ENCODE assay signal across 9 mouse cellular contexts in the genomic region with DNA sequence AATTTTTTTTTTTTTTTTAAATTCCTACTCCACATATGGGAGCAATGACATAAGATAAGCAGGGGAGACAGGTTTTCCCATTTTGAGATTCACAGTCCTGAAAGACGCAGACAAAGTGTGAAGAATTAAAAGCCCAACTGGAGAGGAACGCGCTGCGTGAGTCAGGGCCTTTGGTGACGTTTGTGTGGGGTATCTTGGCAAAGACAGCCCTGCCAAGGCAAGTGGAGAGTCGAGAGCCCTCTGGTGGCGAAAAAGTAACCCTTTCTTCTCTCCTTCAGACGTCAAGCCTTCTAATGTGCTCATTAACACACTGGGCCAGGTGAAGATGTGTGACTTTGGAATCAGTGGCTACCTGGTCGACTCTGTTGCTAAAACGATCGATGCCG.
DNase-seq lines count a peak whose midpoint lies in the region; ATAC-seq lines count a peak whose summit lies in the region.
"Had no signal": no experiment of that assay in that cellular context is flagged by ENCODE, and none has a peak within 500 bp of the region (broad histone marks: within the 10 kb centered on the region; RNA-seq: fewer than 3 reads in every experiment).

No protein-coding gene starts in this region.

- H3K27me3 ChIP-seq in hindbrain, embryonic 11.5 days (ENCODE audit: control insufficient read depth, insufficient read depth, low read length): no peaks in the 10 kb centered on the region
- no peaks in the 10 kb centered on the region for H3K27me3 ChIP-seq in hindbrain, embryonic 12.5 days
- H3K27me3 ChIP-seq in hindbrain, embryonic 16.5 days (replicated peaks; ENCODE audit: control insufficient read depth, insufficient read depth, low read length): no peaks in the 10 kb centered on the region
- H3K27me3 ChIP-seq: midbrain, embryonic 12.5 days had no signal

- no peak for ATAC-seq in hindbrain, embryonic 11.5 days (ENCODE audit: low FRiP score)
- no peak for ATAC-seq in hindbrain, embryonic 12.5 days (ENCODE audit: low FRiP score)
- ATAC-seq in hindbrain, embryonic 16.5 days: 0 out of 2 replicates have a peak, but pooled peaks have one; percentile 37

- no peak overlapping the region for H3K27ac ChIP-seq in hindbrain, embryonic 11.5 days (ENCODE audit: low read depth, low read length)
- no peak overlapping the region for H3K27ac ChIP-seq in hindbrain, embryonic 12.5 days
- H3K27ac ChIP-seq in hindbrain, embryonic 16.5 days (ENCODE audit: low read depth, low read length): no peak overlapping the region
- H3K27ac ChIP-seq: midbrain, embryonic 12.5 days had no signal

- 59% methylated on average over 12 of the region's 12 CpGs for WGBS in hindbrain, embryonic 11.5 days
- WGBS in hindbrain, embryonic 12.5 days: 55% methylated on average over 12 of the region's 12 CpGs
- WGBS in hindbrain, embryonic 16.5 days: 53% methylated on average over 12 of the region's 12 CpGs

- H3K4me2 ChIP-seq in hindbrain, embryonic 11.5 days (replicated peaks; ENCODE audit: low read depth, low read length): no peak overlapping the region
- H3K4me2 ChIP-seq in hindbrain, embryonic 12.5 days (replicated peaks): no peak overlapping the region
- H3K4me2 ChIP-seq in hindbrain, embryonic 16.5 days (ENCODE audit: low read length): no peak overlapping the region
- H3K4me2 ChIP-seq: midbrain, embryonic 12.5 days had no signal

- H3K4me1 ChIP-seq in hindbrain, embryonic 11.5 days (replicated peaks; ENCODE audit: control insufficient read depth, insufficient read depth, low read length): no peaks in the 10 kb centered on the region
- H3K4me1 ChIP-seq in hindbrain, embryonic 12.5 days: no peaks in the 10 kb centered on the region
- H3K4me1 ChIP-seq in hindbrain, embryonic 16.5 days (ENCODE audit: control insufficient read depth, insufficient read depth, low read depth, low read length): no peaks in the 10 kb centered on the region
- H3K4me1 ChIP-seq: midbrain, embryonic 12.5 days had no signal

- no peak overlapping the region for H3K4me3 ChIP-seq in hindbrain, embryonic 11.5 days (ENCODE audit: low read depth, low read length)
- H3K4me3 ChIP-seq in hindbrain, embryonic 12.5 days: no peak overlapping the region
- H3K4me3 ChIP-seq in hindbrain, embryonic 16.5 days (ENCODE audit: low read length): no peak overlapping the region
- H3K4me3 ChIP-seq: midbrain, embryonic 12.5 days had no signal

- H3K36me3 ChIP-seq in hindbrain, embryonic 11.5 days (ENCODE audit: control insufficient read depth, insufficient read depth, low read length): peaks cover 8% of the 10 kb centered on the region
- H3K36me3 ChIP-seq in hindbrain, embryonic 12.5 days: peaks cover 41% of the 10 kb centered on the region
- peaks cover 19% of the 10 kb centered on the region for H3K36me3 ChIP-seq in hindbrain, embryonic 16.5 days (ENCODE audit: control insufficient read depth, insufficient read depth, low read length)

- DNase-seq in hindbrain, embryonic 11.5 days (ENCODE audit: low spot score): peak; percentile 66
- peak; percentile 81 for DNase-seq in R1 (ENCODE audit: low read depth, low spot score)
- DNase-seq in embryo, embryonic 9.5 days (ENCODE audit: extremely low spot score): peak; percentile 34
- peak; percentile 69 to 89 for DNase-seq in left cerebral cortex, postnatal 25 days (ENCODE audit: low spot score in 2 of 2)
- peak; percentile 44 for DNase-seq in naive thymus-derived CD4-positive, alpha-beta T cell, adult 2 months (ENCODE audit: low read depth)
- DNase-seq in thymus, postnatal 4 days: peak; percentile 61

- no peak overlapping the region for H3K9ac ChIP-seq in hindbrain, embryonic 11.5 days (ENCODE audit: low read depth, low read length)
- no peak overlapping the region for H3K9ac ChIP-seq in hindbrain, embryonic 12.5 days
- H3K9ac ChIP-seq in hindbrain, embryonic 16.5 days (ENCODE audit: low read depth, low read length): no peak overlapping the region
- H3K9ac ChIP-seq: midbrain, embryonic 12.5 days had no signal

- no peaks in the 10 kb centered on the region for H3K9me3 ChIP-seq in hindbrain, embryonic 11.5 days (ENCODE audit: control insufficient read depth, low read length)
- no peaks in the 10 kb centered on the region for H3K9me3 ChIP-seq in hindbrain, embryonic 12.5 days (replicated peaks)
- 0 out of 2 replicates have a peak, but pooled peaks cover 2% of the 10 kb centered on the region for H3K9me3 ChIP-seq in hindbrain, embryonic 16.5 days (ENCODE audit: control insufficient read depth, low read length)

- intact Hi-C loops in left cerebral cortex, postnatal 25 days (cut with DNase I): loop anchor here (5.0 kb wide), 1 partner anchor 129 kb away; no protein-coding TSS in a partner anchor
